Mouse (Mus musculus): ENCODE measurements around the gene Tmem215. TPM values are rescaled to one million over a fixed set of nuclear protein-coding genes. Genes with fewer than 3 reads are reported as not detected.

Tmem215 gene
- polyA plus RNA-seq (2021; fragmentation: Nextera tagmentation): 4.7 and 4.9 TPM in 2 replicates
- long read RNA-seq, experiment 1, full-length matches to known transcripts: 13 of 15 reads
- long read RNA-seq, experiment 1, partial matches to known transcripts: 0 of 15 reads
- long read RNA-seq, experiment 1, other reads (novel, unspliced or antisense): 2 of 15 reads
- long read RNA-seq, experiment 2, full-length matches to known transcripts: 48 of 52 reads
- long read RNA-seq, experiment 2, partial matches to known transcripts: 0 of 52 reads
- long read RNA-seq, experiment 2, other reads (novel, unspliced or antisense): 4 of 52 reads

DNA sequence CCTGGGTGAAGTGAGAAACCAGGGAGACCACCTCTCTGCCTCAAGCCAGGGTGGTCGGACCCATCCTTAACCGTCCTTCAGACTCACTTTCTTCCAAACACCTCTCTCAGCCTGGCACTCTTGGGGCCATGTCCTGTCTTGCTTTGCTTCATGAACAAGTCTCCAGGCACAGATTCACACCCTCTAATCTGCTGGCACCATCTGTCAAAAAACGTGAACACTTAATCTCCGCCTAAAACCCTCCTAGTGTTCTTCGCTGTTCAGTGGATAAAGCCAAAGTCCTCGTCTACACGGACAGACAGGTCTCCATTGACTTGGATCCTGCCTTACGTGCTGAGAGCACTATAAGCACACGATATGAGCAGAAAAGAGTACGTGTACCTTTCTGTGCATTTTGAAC, at the start of gene Tmem215:
Gene Tmem215 (plus strand): TSS at position 301 of the 400 bp plus-strand sequence.

Other genes starting within 250 kb of the Tmem215 start
- gene Ddx58, start 232.4 kb upstream of the Tmem215 start, polyA plus RNA-seq (2021; fragmentation: Nextera tagmentation): 3.1 and 3.2 TPM in 2 replicates
- gene Smim27, start 202.6 kb upstream of the Tmem215 start, polyA plus RNA-seq (2021; fragmentation: Nextera tagmentation): 21.0 and 24.8 TPM in 2 replicates
- gene Topors, start 202.3 kb upstream of the Tmem215 start, polyA plus RNA-seq (2021; fragmentation: Nextera tagmentation): 10.1 and 10.5 TPM in 2 replicates
- 574 and 627 TPM in 2 replicates for gene Ndufb6, start 192.8 kb upstream of the Tmem215 start, polyA plus RNA-seq (2021; fragmentation: Nextera tagmentation)
- 21.7 and 23.5 TPM in 2 replicates for gene Aptx, start 231.0 kb downstream of the Tmem215 start, polyA plus RNA-seq (2021; fragmentation: Nextera tagmentation)
- gene Dnaja1, start 250.0 kb downstream of the Tmem215 start, polyA plus RNA-seq (2021; fragmentation: Nextera tagmentation): 480 and 564 TPM in 2 replicates

All from layer of hippocampus, adult 6 months (tissue).